Mouse (Mus musculus) kidney, adult 2 months (tissue): ENCODE data around the gene Bex6.

ENCODE experiments used
- CTCF ChIP-seq: fragments of 200-500 bp; conservative IDR thresholded peaks from 2 replicates; pipeline ENCODE4 v1.5.1; 2011; ENCODE audit warnings: low read depth, mild to moderate bottlenecking, control low read depth, low read length, moderate library complexity, mixed read lengths; ENCODE audit not compliant: insufficient read depth, insufficient read length
- POLR2A ChIP-seq: fragments of 200-500 bp; IDR thresholded peaks from one replicate; pipeline ENCODE4 v1.6.1; 2011; ENCODE audit warnings: low read depth, low read length, control low read depth

- no peak for TF ChIP-seq CTCF
- no peak for TF ChIP-seq POLR2A
These were observed 42.8 kb downstream of the Bex6 start for GRCm38 (mm10) chr16:32222399-32222798.
